Mouse (Mus musculus) left cerebral cortex, postnatal 14 days (tissue): ENCODE data around the gene Dffb. TPM values are rescaled to one million over a fixed set of nuclear protein-coding genes. Genes with fewer than 3 reads are reported as not detected.

ENCODE experiments used
- DNase-seq, 2 experiments: peaks; one replicate each; pipeline ENCODE4 v3.0.0; 2021 to 2022; ENCODE audit warnings: low spot score in 2 of 2, mixed read lengths in 1 of 2
- intact Hi-C: fragments of 180-260 bp; cut with DNase I; formaldehyde crosslinking; loops from one replicate; pipeline ENCODE4 v1.15.1; 2025
- long read RNA-seq, 2 experiments: library from polyadenylated mRNA; stranded (forward); transcript quantifications; one replicate each; pipeline ENCODE4 v2.0.0; 2021
- total RNA-seq, 2 experiments: library from RNA; stranded (reverse); gene quantifications; 2 replicates each; pipeline ENCODE4 v1.2.3; 2021

The Dffb gene
- 10 to 100 TPM; 12.6 to 13.3 TPM for total RNA-seq
- long read RNA-seq, experiment 1, partial matches to known transcripts: 0 of 6 reads
- long read RNA-seq, experiment 1, other reads (novel, unspliced or antisense): 3 of 6 reads
- long read RNA-seq, experiment 2, partial matches to known transcripts: 1 of 5 reads
- long read RNA-seq, experiment 2, other reads (novel, unspliced or antisense): 4 of 5 reads

DNA sequence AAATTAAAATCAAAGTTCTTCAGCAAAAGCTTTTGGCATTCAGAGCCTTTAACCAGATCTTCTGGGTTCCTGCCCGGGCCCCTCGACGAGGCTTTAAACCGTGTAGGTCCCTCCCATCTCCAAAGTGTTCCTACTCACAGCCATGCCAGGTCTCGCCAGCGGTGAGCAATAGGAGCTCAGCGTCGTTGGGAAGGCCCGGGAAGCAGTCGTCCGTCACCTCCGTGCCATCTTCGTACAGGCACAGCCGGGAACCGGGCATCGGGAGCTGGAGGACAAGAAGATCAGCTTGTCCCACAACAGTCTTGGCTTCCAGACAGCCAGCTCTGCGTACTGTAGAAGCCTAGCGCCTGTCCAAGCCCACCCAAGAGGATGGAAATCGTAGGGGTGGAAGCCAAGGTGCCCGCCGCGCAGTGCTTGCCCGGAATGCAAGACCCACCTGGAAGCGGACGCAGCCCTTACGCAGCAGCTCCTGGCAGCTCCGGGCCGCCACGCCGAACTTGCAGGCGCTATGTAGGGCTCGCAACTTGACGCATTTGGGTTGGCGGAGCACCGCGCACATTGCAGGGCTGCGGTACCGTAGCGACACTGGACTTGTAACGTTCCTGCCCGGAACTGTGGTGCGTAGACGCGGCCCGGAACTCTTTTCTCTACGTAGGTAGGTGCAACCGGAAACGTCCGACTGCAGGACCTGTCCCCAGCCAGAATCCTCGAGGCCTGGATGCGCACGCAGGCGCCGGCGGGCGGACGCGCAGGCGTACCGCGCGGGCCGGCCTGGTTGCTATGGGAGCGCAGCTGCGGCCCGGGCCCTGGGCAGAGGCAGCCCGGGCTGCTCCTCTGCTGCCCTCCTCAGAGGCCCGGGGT is at the start of gene Dffb, which contains the start of gene Cep104:
Dffb (minus strand) TSS at position 696 of the 861 bp plus-strand sequence.
Cep104 (plus strand) TSS at position 764 of the 861 bp plus-strand sequence.
- DNase-seq: peak; percentile 97 to 98
- intact Hi-C loops: loop anchor here (1.0 kb wide), 1 partner anchor 37 kb away; the partner anchor contains the start of gene Lrrc47

GRCm38 (mm10) chr4:154023754-154024601 is 49.1 kb upstream of the Dffb start:
- intact Hi-C loops: loop anchor here (5.0 kb wide), 1 partner anchor 133 kb away; no protein-coding TSS in a partner anchor
- peak in 1 of 2 experiments; percentile 55 for DNase-seq

GRCm38 (mm10) chr4:154022844-154023243 is 47.9 kb upstream of the Dffb start:
- intact Hi-C loops: loop anchor here (5.0 kb wide), 1 partner anchor 134 kb away; no protein-coding TSS in a partner anchor
- no peak for DNase-seq

DNA sequence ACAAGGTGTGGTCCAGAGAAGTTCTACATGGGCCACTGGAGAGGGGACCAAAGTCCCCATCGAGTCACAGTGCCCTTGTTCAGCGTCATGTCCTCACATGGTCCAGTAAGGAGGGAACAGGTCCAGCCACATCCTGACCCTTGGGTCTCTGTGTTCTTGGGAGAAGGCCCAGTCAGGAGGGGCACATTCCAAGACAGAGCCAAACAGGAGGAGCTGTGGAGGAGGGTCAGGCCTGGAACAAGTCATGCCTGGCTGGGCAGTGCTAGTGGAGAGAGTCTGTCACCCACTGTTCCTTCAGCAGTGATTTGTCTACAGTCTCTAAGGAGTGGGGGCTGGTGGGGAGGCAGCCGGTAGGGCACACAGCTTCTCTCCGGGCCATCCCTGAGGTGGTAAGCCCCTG is 47.5 kb upstream of the Dffb start:
- DNase-seq: peak in 1 of 2 experiments; percentile 58
- intact Hi-C loops: loop anchor here (5.0 kb wide), 1 partner anchor 135 kb away; no protein-coding TSS in a partner anchor

GRCm38 (mm10) chr4:154021432-154021831 is 46.5 kb upstream of the Dffb start:
- intact Hi-C loops: loop anchor here (5.0 kb wide), 1 partner anchor 136 kb away; no protein-coding TSS in a partner anchor
- DNase-seq: no peak

- intact Hi-C loops: no loop called here
- peak; percentile 49 to 61 for DNase-seq
Observed at GRCm38 (mm10) chr4:154019571-154019970, 44.6 kb upstream of the Dffb start.

DNA sequence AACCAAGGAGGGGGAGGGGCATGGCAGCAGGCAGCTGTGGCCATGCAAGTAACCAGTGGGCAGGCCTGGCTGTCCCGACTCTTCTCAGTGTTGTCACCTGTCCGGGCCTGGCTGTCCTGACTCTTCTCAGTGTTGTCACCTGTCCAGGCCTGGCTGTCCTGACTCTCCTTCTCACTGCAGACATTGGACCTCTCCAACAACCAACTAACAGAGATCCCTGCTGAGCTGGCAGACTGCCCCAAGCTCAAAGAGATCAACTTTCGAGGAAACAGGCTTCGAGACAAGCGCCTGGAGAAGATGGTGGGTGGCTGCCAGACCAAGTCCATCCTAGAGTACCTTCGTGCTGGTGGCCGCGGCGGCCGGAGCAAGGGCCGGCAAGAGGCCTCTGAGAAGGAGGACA is 40.5 kb upstream of the Dffb start:
- DNase-seq: no peak
- intact Hi-C loops: no loop called here

- intact Hi-C loops: no loop called here
- peak in 1 of 2 experiments; percentile 51 for DNase-seq
Observed at GRCm38 (mm10) chr4:154012132-154012882, 37.4 kb upstream of the Dffb start.

- DNase-seq: peak; percentile 79 to 86
- intact Hi-C loops: loop anchor here (1.0 kb wide), 1 partner anchor 36 kb away; the partner anchor contains the start of genes Cep104 and Dffb
Observed at GRCm38 (mm10) chr4:154011646-154012089, 36.7 kb upstream of the Dffb start, which contains the start of gene Lrrc47. Gene Lrrc47 (plus strand): TSS chr4:154011731.

- intact Hi-C loops: loop anchor here (1.0 kb wide), 1 partner anchor 36 kb away; the partner anchor contains the start of genes Cep104 and Dffb
Observed at GRCm38 (mm10) chr4:154010907-154011645, 36.1 kb upstream of the Dffb start.

DNA sequence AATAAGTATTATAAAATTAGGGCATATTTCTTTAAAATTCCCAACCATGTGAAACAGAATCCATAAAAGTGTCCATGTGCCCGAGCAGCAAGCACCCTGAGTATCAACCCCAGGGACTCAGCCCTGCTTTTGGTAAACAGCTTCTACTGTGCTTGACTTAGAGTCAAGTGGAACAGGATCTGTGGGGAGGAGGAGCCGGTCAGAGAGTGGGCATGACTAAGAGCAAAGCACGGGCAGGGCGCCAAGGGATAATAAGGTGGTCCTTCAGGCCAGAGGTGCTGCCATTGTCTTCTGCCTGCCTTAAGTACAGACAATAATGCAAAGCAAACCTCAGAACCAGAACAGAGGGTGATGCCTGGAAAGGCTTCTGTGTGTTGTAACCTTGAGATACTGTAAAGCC is 32.8 kb upstream of the Dffb start:
- intact Hi-C loops: no loop called here
- DNase-seq: no peak

More at GRCm38 (mm10) chr4:154010907-154011645, 36.1 kb upstream of the Dffb start:
- DNase-seq: no peak

DNA sequence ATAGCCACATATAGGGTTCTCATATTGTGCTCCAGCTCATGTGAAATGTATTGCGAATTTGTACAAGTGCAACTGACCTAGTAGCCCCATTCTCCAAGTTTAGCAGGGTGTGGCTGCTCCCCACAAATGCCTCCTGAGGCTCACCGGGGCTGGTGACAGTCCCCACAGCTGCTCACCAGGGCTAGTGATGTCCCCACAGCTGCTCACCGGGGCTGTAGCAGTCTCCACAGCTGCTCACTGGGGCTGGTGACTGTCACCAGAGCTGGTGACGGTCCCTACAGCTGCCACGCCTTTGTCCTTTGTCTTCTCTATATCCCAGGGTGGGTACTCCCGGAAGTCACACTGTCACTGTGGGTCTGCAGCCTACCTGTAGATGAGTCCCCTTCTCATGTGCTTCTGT is 31.3 kb upstream of the Dffb start:
- intact Hi-C loops: no loop called here
- no peak for DNase-seq

DNA sequence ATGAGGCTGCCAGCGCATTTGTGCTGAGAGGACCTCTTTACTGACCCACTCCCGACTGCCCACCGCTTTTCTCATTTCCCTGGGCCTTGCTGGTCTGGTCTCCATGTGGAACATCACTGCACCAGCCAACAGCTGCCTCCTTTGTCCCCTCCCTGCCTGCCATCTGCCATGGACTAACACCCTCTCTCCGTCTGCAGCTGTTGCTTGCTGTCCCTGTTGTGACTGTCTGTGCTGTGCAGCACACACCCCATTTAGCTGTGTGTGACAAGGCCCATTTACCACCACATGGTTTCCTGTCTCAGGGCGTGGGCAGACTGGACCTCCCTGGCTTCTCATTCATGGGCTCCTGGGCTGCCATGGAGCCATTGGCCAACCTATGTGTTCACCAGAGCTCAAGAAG is 30.6 kb upstream of the Dffb start:
- DNase-seq: no peak
- intact Hi-C loops: no loop called here

- intact Hi-C loops: no loop called here
- no peak for DNase-seq
Observed at GRCm38 (mm10) chr4:153993505-153993904, 18.6 kb upstream of the Dffb start.

- DNase-seq: no peak
- intact Hi-C loops: no loop called here
Observed at GRCm38 (mm10) chr4:153992715-153993114, 17.8 kb upstream of the Dffb start.

- intact Hi-C loops: no loop called here
- DNase-seq: no peak
Observed at GRCm38 (mm10) chr4:153980470-153980869, 5.5 kb upstream of the Dffb start.

- intact Hi-C loops: no loop called here
- no peak for DNase-seq
Observed at GRCm38 (mm10) chr4:153979243-153979642, 4.3 kb upstream of the Dffb start.

DNA sequence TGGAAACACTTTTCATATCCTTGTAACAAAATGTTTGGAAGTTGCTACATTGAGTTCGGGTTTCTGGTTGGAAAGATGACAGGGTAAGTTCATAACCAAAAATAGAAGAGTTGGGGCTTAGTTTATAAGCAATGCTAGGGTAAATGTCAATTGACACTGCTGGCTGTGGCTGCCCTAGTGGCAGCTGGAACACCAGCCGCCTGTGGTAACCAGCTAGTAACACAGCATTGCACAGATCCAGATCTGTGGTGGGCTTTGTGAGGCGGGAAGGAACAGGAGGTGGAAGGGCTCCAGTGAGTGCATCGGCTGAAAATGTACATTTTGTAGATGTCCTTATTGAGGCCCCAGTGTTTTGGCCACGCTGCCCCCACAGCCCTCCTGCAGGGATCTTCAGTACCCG is 842 bp upstream of the Dffb start:
- intact Hi-C loops: loop anchor here (1.0 kb wide), 1 partner anchor 36 kb away; the partner anchor contains the start of gene Lrrc47
- no peak for DNase-seq
